Mouse (Mus musculus): ENCODE data around the gene C1galt1. TPM values are rescaled to one million over a fixed set of nuclear protein-coding genes. Genes with fewer than 3 reads are reported as not detected.

The C1galt1 gene
- polyA plus RNA-seq, 1 experiment from 2014 or later, result 1.5 TPM

GRCm38 (mm10) chr6:7843726-7844411 lies 773 bp upstream of the C1galt1 start:
- peak; percentile 3; the same call in 1 of the 2 replicates for ATAC-seq

GRCm38 (mm10) chr6:7844412-7844801 lies 235 bp upstream of the C1galt1 start:
- peaks cover 18% of the 10 kb centered on the region for H3K4me1 ChIP-seq (ENCODE audit: control insufficient read depth, insufficient read depth, low read depth, low read length)
- no peaks in the 10 kb centered on the region for H3K36me3 ChIP-seq (ENCODE audit: control insufficient read depth, insufficient read depth, low read length)
- peak overlapping the region; percentile 94 for H3K27ac ChIP-seq (ENCODE audit: low read depth, low read length)
- H3K4me2 ChIP-seq (ENCODE audit: low read length), result peak overlapping the region; percentile 70
- no peaks in the 10 kb centered on the region for H3K9me3 ChIP-seq (ENCODE audit: control insufficient read depth, low read length)
- H3K4me3 ChIP-seq (ENCODE audit: low read length), result peak overlapping the region; percentile 89
- no peaks in the 10 kb centered on the region for H3K27me3 ChIP-seq (replicated peaks; ENCODE audit: control insufficient read depth, insufficient read depth, low read length)
- peak; percentile 99 for ATAC-seq
- under 1% methylated on average over 29 of the region's 33 CpGs for WGBS
- peak overlapping the region; percentile 98 for H3K9ac ChIP-seq (ENCODE audit: low read depth, low read length)

More at GRCm38 (mm10) chr6:7843726-7844411, 773 bp upstream of the C1galt1 start:
- Histone ChIP-seq H3K9ac (ENCODE audit: low read depth, low read length) (peak overlapping the region; percentile 13; the same call in 1 of the 2 replicates), H3K9me3 (ENCODE audit: control insufficient read depth, low read length) (no peaks in the 10 kb centered on the region), H3K4me1 (ENCODE audit: control insufficient read depth, insufficient read depth, low read depth, low read length) (peaks cover 18% of the 10 kb centered on the region), H3K27ac (ENCODE audit: low read depth, low read length) (peak overlapping the region; percentile 55; the same call in 1 of the 2 replicates), H3K4me3 (ENCODE audit: low read length) (peak overlapping the region; percentile 89), H3K36me3 (ENCODE audit: control insufficient read depth, insufficient read depth, low read length) (no peaks in the 10 kb centered on the region), H3K4me2 (ENCODE audit: low read length) (peak overlapping the region; percentile 70), H3K27me3 (replicated peaks; ENCODE audit: control insufficient read depth, insufficient read depth, low read length) (no peaks in the 10 kb centered on the region)
- 59% methylated on average over 10 of the region's 10 CpGs for WGBS

- Histone ChIP-seq H3K4me2 (ENCODE audit: low read length) (peak overlapping the region; percentile 70), H3K36me3 (ENCODE audit: control insufficient read depth, insufficient read depth, low read length) (no peaks in the 10 kb centered on the region), H3K27me3 (replicated peaks; ENCODE audit: control insufficient read depth, insufficient read depth, low read length) (no peaks in the 10 kb centered on the region), H3K27ac (ENCODE audit: low read depth, low read length) (no peak overlapping the region), H3K9ac (ENCODE audit: low read depth, low read length) (no peak overlapping the region), H3K9me3 (ENCODE audit: control insufficient read depth, low read length) (no peaks in the 10 kb centered on the region), H3K4me3 (ENCODE audit: low read length) (peak overlapping the region; percentile 89), H3K4me1 (ENCODE audit: control insufficient read depth, insufficient read depth, low read depth, low read length) (peaks cover 18% of the 10 kb centered on the region)
- ATAC-seq, result no peak
- 28% methylated on average over 6 of the region's 6 CpGs for WGBS
These were observed 1.0 kb downstream of the C1galt1 start for GRCm38 (mm10) chr6:7845680-7846017.

- no peaks in the 10 kb centered on the region for H3K27me3 ChIP-seq (replicated peaks; ENCODE audit: control insufficient read depth, insufficient read depth, low read length)
- peak overlapping the region; percentile 39 for H3K4me2 ChIP-seq (ENCODE audit: low read length)
- WGBS, result 75% methylated on average over 8 of the region's 8 CpGs
- H3K4me1 ChIP-seq (ENCODE audit: control insufficient read depth, insufficient read depth, low read depth, low read length), result peaks cover 18% of the 10 kb centered on the region
- no peak overlapping the region for H3K4me3 ChIP-seq (ENCODE audit: low read length)
- no peak overlapping the region for H3K27ac ChIP-seq (ENCODE audit: low read depth, low read length)
- no peaks in the 10 kb centered on the region for H3K36me3 ChIP-seq (ENCODE audit: control insufficient read depth, insufficient read depth, low read length)
- H3K9ac ChIP-seq (ENCODE audit: low read depth, low read length), result no peak overlapping the region
- H3K9me3 ChIP-seq (ENCODE audit: control insufficient read depth, low read length), result no peaks in the 10 kb centered on the region
- no peak for ATAC-seq
These were observed 2.2 kb downstream of the C1galt1 start for GRCm38 (mm10) chr6:7846726-7847439.

- no peaks in the 10 kb centered on the region for H3K9me3 ChIP-seq (ENCODE audit: control insufficient read depth, low read length)
- ATAC-seq, result no peak
- 60% methylated on average over 6 of the region's 6 CpGs for WGBS
These were observed 3.4 kb downstream of the C1galt1 start for GRCm38 (mm10) chr6:7847890-7848508.

GRCm38 (mm10) chr6:7848714-7849113 lies 4.1 kb downstream of the C1galt1 start:
- H3K9ac ChIP-seq (ENCODE audit: low read depth, low read length), result no peak overlapping the region
- WGBS, result 89% methylated on average over 9 of the region's 9 CpGs

More at GRCm38 (mm10) chr6:7847890-7848508, 3.4 kb downstream of the C1galt1 start:
- H3K27me3 ChIP-seq (replicated peaks; ENCODE audit: control insufficient read depth, insufficient read depth, low read length), result no peaks in the 10 kb centered on the region
- H3K4me2 ChIP-seq (ENCODE audit: low read length), result peak overlapping the region; percentile 39; the same call in 1 of the 2 replicates
- H3K9ac ChIP-seq (ENCODE audit: low read depth, low read length), result no peak overlapping the region
- no peak overlapping the region for H3K4me3 ChIP-seq (ENCODE audit: low read length)
- no peak overlapping the region for H3K27ac ChIP-seq (ENCODE audit: low read depth, low read length)
- H3K4me1 ChIP-seq (ENCODE audit: control insufficient read depth, insufficient read depth, low read depth, low read length), result peaks cover 18% of the 10 kb centered on the region
- H3K36me3 ChIP-seq (ENCODE audit: control insufficient read depth, insufficient read depth, low read length), result no peaks in the 10 kb centered on the region

GRCm38 (mm10) chr6:7851036-7851435 lies 6.4 kb downstream of the C1galt1 start:
- H3K4me2 ChIP-seq (ENCODE audit: low read length), result no peak overlapping the region
- peak; percentile 12; the same call in 1 of the 2 replicates for ATAC-seq
- H3K27ac ChIP-seq (ENCODE audit: low read depth, low read length), result no peak overlapping the region
- H3K4me3 ChIP-seq (ENCODE audit: low read length), result no peak overlapping the region
- H3K9ac ChIP-seq (ENCODE audit: low read depth, low read length), result no peak overlapping the region
- WGBS, result 92% methylated on average over 2 of the region's 2 CpGs
- peaks cover 12% of the 10 kb centered on the region for H3K4me1 ChIP-seq (ENCODE audit: control insufficient read depth, insufficient read depth, low read depth, low read length)
- no peaks in the 10 kb centered on the region for H3K9me3 ChIP-seq (ENCODE audit: control insufficient read depth, low read length)
- H3K36me3 ChIP-seq (ENCODE audit: control insufficient read depth, insufficient read depth, low read length), result no peaks in the 10 kb centered on the region
- no peaks in the 10 kb centered on the region for H3K27me3 ChIP-seq (replicated peaks; ENCODE audit: control insufficient read depth, insufficient read depth, low read length)

More at GRCm38 (mm10) chr6:7848714-7849113, 4.1 kb downstream of the C1galt1 start:
- H3K27me3 ChIP-seq (replicated peaks; ENCODE audit: control insufficient read depth, insufficient read depth, low read length), result no peaks in the 10 kb centered on the region
- no peaks in the 10 kb centered on the region for H3K36me3 ChIP-seq (ENCODE audit: control insufficient read depth, insufficient read depth, low read length)
- no peak overlapping the region for H3K27ac ChIP-seq (ENCODE audit: low read depth, low read length)
- ATAC-seq, result no peak
- no peak overlapping the region for H3K4me2 ChIP-seq (ENCODE audit: low read length)
- no peak overlapping the region for H3K4me3 ChIP-seq (ENCODE audit: low read length)
- H3K4me1 ChIP-seq (ENCODE audit: control insufficient read depth, insufficient read depth, low read depth, low read length), result peaks cover 18% of the 10 kb centered on the region
- no peaks in the 10 kb centered on the region for H3K9me3 ChIP-seq (ENCODE audit: control insufficient read depth, low read length)

- Histone ChIP-seq H3K4me1 (ENCODE audit: control insufficient read depth, insufficient read depth, low read depth, low read length) (peaks cover 1% of the 10 kb centered on the region), H3K4me3 (ENCODE audit: low read length) (no peak overlapping the region), H3K27me3 (replicated peaks; ENCODE audit: control insufficient read depth, insufficient read depth, low read length) (no peaks in the 10 kb centered on the region), H3K27ac (ENCODE audit: low read depth, low read length) (no peak overlapping the region), H3K9ac (ENCODE audit: low read depth, low read length) (no peak overlapping the region), H3K4me2 (ENCODE audit: low read length) (no peak overlapping the region), H3K9me3 (ENCODE audit: control insufficient read depth, low read length) (no peaks in the 10 kb centered on the region), H3K36me3 (ENCODE audit: control insufficient read depth, insufficient read depth, low read length) (no peaks in the 10 kb centered on the region)
- WGBS, result 76% methylated on average over 1 of the region's 1 CpGs
- no peak for ATAC-seq
These were observed 8.3 kb downstream of the C1galt1 start for GRCm38 (mm10) chr6:7852919-7853318.

GRCm38 (mm10) chr6:7853461-7853860 lies 8.8 kb downstream of the C1galt1 start:
- Histone ChIP-seq H3K9ac (ENCODE audit: low read depth, low read length) (no peak overlapping the region), H3K4me1 (ENCODE audit: control insufficient read depth, insufficient read depth, low read depth, low read length) (no peaks in the 10 kb centered on the region; the same call in 1 of the 2 replicates), H3K4me3 (ENCODE audit: low read length) (no peak overlapping the region), H3K36me3 (ENCODE audit: control insufficient read depth, insufficient read depth, low read length) (no peaks in the 10 kb centered on the region), H3K27me3 (replicated peaks; ENCODE audit: control insufficient read depth, insufficient read depth, low read length) (no peaks in the 10 kb centered on the region), H3K9me3 (ENCODE audit: control insufficient read depth, low read length) (no peaks in the 10 kb centered on the region), H3K4me2 (ENCODE audit: low read length) (no peak overlapping the region), H3K27ac (ENCODE audit: low read depth, low read length) (no peak overlapping the region)
- ATAC-seq, result no peak
- 82% methylated on average over 3 of the region's 3 CpGs for WGBS
